Mouse (Mus musculus): Measurements from ENCODE around the gene Lhfpl3.

Lhfpl3 gene

DNA sequence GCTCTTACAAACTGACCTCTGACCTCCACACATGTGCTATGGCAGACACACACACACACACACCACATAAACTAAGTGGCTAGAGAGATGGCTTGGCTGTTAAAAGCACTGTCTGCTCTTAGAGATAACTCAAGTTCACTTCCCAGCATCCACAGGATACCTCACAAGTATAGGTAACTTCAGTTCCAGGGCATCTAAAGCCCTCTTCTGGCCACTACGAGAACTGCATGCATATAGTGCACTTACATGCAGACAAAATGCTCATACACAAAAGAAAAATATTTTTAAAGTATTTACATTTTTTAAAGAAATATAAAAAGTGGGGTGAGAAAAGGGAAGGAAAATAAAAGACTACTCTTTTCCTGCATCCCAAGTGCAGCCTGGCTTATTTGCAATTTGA, 408.6 kb downstream of the Lhfpl3 start:
- no peak for DNase-seq

DNA sequence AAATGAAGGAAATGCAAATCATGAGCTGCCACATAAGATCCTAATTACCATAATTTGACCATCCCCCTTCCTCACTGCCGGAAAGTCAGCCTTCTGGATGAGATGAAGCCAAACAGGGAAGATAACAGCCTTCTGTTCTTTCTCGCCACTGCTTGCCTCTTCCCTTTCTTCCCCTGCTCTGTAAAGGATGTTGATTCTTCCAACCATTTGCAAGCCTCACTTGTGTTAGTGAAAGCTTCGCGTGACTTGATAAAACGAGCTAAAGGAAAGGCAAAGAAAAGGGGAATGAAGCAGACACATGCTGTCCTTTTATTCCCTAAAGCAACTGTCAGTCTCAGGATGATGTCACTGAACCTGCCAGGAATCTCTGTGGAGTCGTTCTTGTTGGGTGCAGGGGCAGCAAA, 420.1 kb downstream of the Lhfpl3 start:
- no peak for DNase-seq

- no peak for DNase-seq
These were observed 420.8 kb downstream of the Lhfpl3 start for GRCm38 (mm10) chr5:23166658-23167057.

DNA sequence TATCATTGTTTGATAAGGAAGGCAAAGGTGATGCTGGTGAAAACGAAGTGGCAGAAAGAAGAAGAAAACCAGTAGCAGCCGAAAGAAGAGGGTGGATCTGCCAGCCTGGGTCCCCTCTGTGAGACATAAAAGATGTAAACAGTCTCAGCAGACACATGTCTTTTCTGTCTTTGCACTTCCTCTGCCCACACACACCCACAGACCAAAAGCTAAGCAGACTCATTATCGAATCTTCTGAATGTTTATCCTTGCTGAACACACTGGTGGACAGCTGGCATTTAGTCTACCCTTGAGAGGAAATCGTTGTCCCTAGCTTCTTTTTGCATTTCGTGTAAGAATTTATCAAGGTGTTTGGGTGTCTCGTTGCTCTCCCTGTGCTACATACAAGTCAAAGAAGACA, 443.8 kb downstream of the Lhfpl3 start:
- DNase-seq = no peak

DNA sequence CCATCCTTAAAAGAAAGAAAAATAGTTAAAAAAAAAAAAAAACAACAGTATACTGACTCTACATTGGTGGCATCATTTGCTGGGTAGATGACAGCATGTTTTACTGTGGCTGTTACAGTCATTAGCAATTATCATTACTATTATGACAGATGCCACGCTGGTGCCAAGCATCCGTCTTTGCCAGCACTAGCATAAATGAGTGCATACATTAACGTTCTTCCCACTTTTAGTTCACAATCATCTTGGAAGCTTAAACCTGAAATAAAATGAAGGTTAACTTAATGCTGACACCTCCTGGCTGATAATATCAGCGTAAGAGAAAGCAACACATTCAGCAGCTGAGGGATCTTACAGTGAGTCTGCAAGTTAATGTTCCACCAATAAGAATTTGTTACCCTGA, 451.0 kb downstream of the Lhfpl3 start:
- DNase-seq = no peak

DNA sequence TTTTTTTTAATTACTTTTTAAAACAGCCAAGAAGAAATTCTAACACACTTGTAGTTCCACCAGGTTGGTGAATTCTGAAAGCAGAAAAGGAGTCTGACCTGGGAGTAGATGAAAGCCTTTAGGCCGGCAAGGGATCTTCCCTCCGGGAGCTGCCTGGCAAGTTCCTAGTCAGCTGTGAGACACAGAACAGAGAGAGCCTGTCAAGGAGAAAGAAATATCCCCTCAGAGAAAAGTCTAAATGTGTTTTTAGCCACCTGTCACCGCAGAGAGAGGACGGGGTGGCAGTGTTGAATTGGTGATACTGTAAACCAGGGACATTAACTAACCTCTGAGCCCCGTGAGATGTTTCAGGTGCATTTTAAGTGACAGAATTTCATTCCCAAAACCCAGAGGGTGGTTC, 467.2 kb downstream of the Lhfpl3 start:
- DNase-seq = no peak

DNA sequence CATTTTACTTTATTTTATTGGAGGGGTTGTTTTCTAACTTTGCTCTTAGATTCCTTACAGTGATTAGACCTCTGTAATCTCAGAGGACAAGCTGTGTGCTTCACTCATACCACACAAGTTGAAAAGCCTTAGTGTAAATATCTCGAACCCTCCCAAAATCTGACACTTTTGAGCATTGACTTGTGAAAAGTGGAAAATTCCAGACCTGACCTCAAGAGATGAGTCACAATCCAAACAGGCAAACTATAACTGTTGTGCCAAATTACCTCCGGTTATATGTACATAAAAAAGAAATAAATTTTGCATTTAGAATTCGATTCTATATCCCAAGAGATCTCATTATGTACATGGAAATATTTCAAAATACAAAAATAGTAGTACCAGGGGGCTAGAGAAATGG, 468.8 kb downstream of the Lhfpl3 start:
- no peak for DNase-seq

- DNase-seq = no peak
These were observed 473.8 kb downstream of the Lhfpl3 start for GRCm38 (mm10) chr5:23219655-23220054.

- DNase-seq = peak; percentile 67
These were observed 479.1 kb downstream of the Lhfpl3 start for GRCm38 (mm10) chr5:23224759-23225536.

DNA sequence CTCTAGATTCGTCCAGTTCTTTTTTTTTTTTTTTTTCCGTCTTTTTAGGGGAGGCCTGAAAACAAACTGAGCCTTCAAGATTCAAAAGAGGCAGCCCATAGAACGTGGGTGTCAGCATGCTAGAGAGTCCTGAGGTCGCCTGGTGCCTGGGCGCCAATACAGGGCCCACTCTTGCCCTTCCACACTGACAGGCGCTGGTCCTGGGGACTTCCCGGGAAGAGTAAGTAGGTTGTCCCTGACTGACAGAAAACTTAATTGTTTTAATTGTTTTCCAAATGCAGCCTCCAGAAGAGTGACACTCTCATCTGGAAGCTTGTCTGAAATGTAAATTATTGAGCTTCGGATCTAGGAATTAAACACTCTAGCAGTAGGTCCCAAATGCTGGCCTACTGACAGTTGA, 479.8 kb downstream of the Lhfpl3 start:
- no peak for DNase-seq

DNA sequence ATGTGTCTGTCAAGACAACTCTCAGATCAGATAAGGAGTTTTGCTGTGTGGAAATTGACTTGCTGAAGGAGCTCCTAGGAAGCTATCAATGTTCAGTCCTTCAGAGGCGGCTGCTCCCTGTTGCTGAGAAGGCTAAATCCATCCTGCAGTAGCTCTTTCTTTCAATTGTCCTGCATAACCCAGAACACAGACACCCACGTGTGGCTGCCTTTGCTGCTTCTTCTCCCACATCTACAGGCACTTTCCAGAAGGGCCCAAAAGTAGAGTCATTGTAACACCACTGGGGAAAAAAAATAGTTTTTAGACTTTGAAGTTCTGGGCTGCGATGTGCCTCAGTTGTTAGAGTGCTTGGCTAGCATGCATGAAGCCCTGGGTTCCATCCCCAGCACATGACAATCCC, 480.9 kb downstream of the Lhfpl3 start:
- DNase-seq = no peak

GRCm38 (mm10) chr5:23246974-23247373, 501.1 kb downstream of the Lhfpl3 start:
- peak; percentile 44 for DNase-seq

- no peak for DNase-seq
These were observed 501.9 kb downstream of the Lhfpl3 start for GRCm38 (mm10) chr5:23247784-23248183.

DNA sequence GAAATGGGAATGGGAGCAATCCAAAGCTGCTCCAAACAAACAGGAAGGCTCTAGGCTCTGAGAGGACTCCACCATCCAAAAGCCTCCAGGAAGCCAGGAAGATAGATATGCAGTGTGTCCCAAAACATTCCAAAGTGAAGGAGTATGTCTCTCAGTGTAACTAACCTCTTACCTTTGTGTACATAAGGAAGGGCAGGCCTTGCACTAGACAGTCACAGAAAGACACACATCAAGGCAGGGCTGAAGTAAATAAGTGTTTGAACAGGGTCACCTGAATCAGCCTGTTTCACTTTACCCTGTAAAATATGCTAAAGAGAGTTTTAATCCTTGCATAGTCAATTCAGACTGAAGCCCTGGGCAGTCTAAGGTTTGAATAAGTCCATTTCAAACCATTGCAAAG, 502.4 kb downstream of the Lhfpl3 start:
- no peak for DNase-seq

- peak; percentile 13 for DNase-seq
These were observed 504.3 kb downstream of the Lhfpl3 start for GRCm38 (mm10) chr5:23249896-23250875.

- DNase-seq = peak; percentile 82
These were observed 505.8 kb downstream of the Lhfpl3 start for GRCm38 (mm10) chr5:23251462-23252224.

GRCm38 (mm10) chr5:23255816-23256418, 510.1 kb downstream of the Lhfpl3 start:
- no peak for DNase-seq

- DNase-seq = no peak
These were observed 527.5 kb downstream of the Lhfpl3 start for GRCm38 (mm10) chr5:23273309-23273708.

GRCm38 (mm10) chr5:23279364-23279763, 533.5 kb downstream of the Lhfpl3 start:
- no peak for DNase-seq

- DNase-seq = no peak
These were observed 539.0 kb downstream of the Lhfpl3 start for GRCm38 (mm10) chr5:23284884-23285283.

GRCm38 (mm10) chr5:23289149-23289548, 543.3 kb downstream of the Lhfpl3 start:
- no peak for DNase-seq
